In genomic region chr19:36833788-36834531, GRCm38 (mm10) we compare ENCODE assay signal across 8 mouse cellular contexts. TPM values are rescaled to one million over a fixed set of nuclear protein-coding genes. Genes with fewer than 3 reads are reported as not detected.
DNase-seq lines count a peak whose midpoint lies in the region; ATAC-seq and TF ChIP-seq lines count a peak whose summit lies in the region.

Gene Tnks2, plus strand, starts transcription at chr19:36834232.

- H3K4me1 ChIP-seq in forebrain, embryonic 10.5 days = peaks cover 28% of the 10 kb centered on the region
- peaks cover 24% of the 10 kb centered on the region for H3K4me1 ChIP-seq in heart, embryonic 15.5 days (replicated peaks)
- H3K4me1 ChIP-seq in liver, embryonic 14.5 days (replicated peaks; ENCODE audit: control insufficient read depth in 2 of 2, insufficient read depth in 2 of 2, low read length in 1 of 2) = peaks cover 6 to 16% of the 10 kb centered on the region in 2 experiments; a peak in 3 of 4 replicates
- H3K4me1 ChIP-seq in neural tube, embryonic 11.5 days (ENCODE audit: control insufficient read depth, insufficient read depth, low read length) = peaks cover 10% of the 10 kb centered on the region
- H3K4me1 ChIP-seq in stomach, postnatal 0 days (replicated peaks; ENCODE audit: control insufficient read depth, insufficient read depth) = peaks cover 4% of the 10 kb centered on the region; the same call in 1 of the 2 replicates

- H3K36me3 ChIP-seq in forebrain, embryonic 10.5 days (replicated peaks) = peaks cover 12% of the 10 kb centered on the region
- no peaks in the 10 kb centered on the region for H3K36me3 ChIP-seq in heart, embryonic 15.5 days
- no peaks in the 10 kb centered on the region for H3K36me3 ChIP-seq in liver, embryonic 14.5 days (replicated peaks; ENCODE audit: control insufficient read depth, insufficient read depth, low read depth)
- no peaks in the 10 kb centered on the region for H3K36me3 ChIP-seq in neural tube, embryonic 11.5 days (ENCODE audit: control insufficient read depth, insufficient read depth, low read length)
- H3K36me3 ChIP-seq in stomach, postnatal 0 days (ENCODE audit: control insufficient read depth, insufficient read depth, low read length) = no peaks in the 10 kb centered on the region

- H3K27ac ChIP-seq in forebrain, embryonic 10.5 days = peak within 1 kb of the TSS; percentile 98
- peak within 1 kb of the TSS; percentile 95 for H3K27ac ChIP-seq in heart, embryonic 15.5 days
- peak within 1 kb of the TSS; percentile 85 for H3K27ac ChIP-seq in liver, embryonic 14.5 days
- H3K27ac ChIP-seq in neural tube, embryonic 11.5 days (ENCODE audit: low read depth, low read length) = peak within 1 kb of the TSS; percentile 97
- peak within 1 kb of the TSS; percentile 99 for H3K27ac ChIP-seq in stomach, postnatal 0 days (replicated peaks)

- no peak for TF ChIP-seq EP300 in liver, embryonic 14.5 days (IDR thresholded peaks at IDR 0.05; ENCODE audit: low read depth)
- no peak for TF ChIP-seq EP300 in stomach, postnatal 0 days (optimal IDR thresholded peaks at IDR 0.05)

- no peaks in the 10 kb centered on the region for H3K9me3 ChIP-seq in forebrain, embryonic 10.5 days
- H3K9me3 ChIP-seq in heart, embryonic 15.5 days (replicated peaks) = no peaks in the 10 kb centered on the region
- H3K9me3 ChIP-seq in liver, embryonic 14.5 days (ENCODE audit: control insufficient read depth, low read length) = no peaks in the 10 kb centered on the region
- no peaks in the 10 kb centered on the region for H3K9me3 ChIP-seq in neural tube, embryonic 11.5 days (ENCODE audit: control insufficient read depth, low read length)
- H3K9me3 ChIP-seq in stomach, postnatal 0 days (ENCODE audit: control insufficient read depth, low read length) = no peaks in the 10 kb centered on the region

- peak within 1 kb of the TSS; percentile 89 for H3K9ac ChIP-seq in heart, embryonic 15.5 days
- peak within 1 kb of the TSS; percentile 96 for H3K9ac ChIP-seq in liver, embryonic 14.5 days (replicated peaks)
- H3K9ac ChIP-seq in neural tube, embryonic 11.5 days (ENCODE audit: low read length) = peak within 1 kb of the TSS; percentile 98
- H3K9ac ChIP-seq in stomach, postnatal 0 days (ENCODE audit: low read length) = peak within 1 kb of the TSS; percentile 99

- no peaks in the 10 kb centered on the region for H3K27me3 ChIP-seq in forebrain, embryonic 10.5 days (ENCODE audit: poor library complexity, severe bottlenecking)
- no peaks in the 10 kb centered on the region for H3K27me3 ChIP-seq in heart, embryonic 15.5 days
- H3K27me3 ChIP-seq in liver, embryonic 14.5 days (ENCODE audit: control insufficient read depth, insufficient read depth, low read length) = no peaks in the 10 kb centered on the region
- H3K27me3 ChIP-seq in neural tube, embryonic 11.5 days (ENCODE audit: control insufficient read depth, insufficient read depth, low read length) = no peaks in the 10 kb centered on the region
- H3K27me3 ChIP-seq in stomach, postnatal 0 days (ENCODE audit: control insufficient read depth, insufficient read depth, low read length) = no peaks in the 10 kb centered on the region

- WGBS in forebrain, embryonic 10.5 days = under 1% methylated on average over 67 of the region's 73 CpGs
- WGBS in heart, embryonic 15.5 days = under 1% methylated on average over 71 of the region's 73 CpGs
- under 1% methylated on average over 60 of the region's 73 CpGs for WGBS in liver, embryonic 14.5 days (ENCODE audit: insufficient replicate concordance)
- under 1% methylated on average over 60 of the region's 73 CpGs for WGBS in neural tube, embryonic 11.5 days
- WGBS in stomach, postnatal 0 days = 1% methylated on average over 59 of the region's 73 CpGs

- ATAC-seq in CD4-positive, CD25-positive, alpha-beta regulatory T cell, adult 4 months = peak; percentile 61
- peak; percentile 95 for ATAC-seq in heart, embryonic 15.5 days (replicated peaks; ENCODE audit: insufficient number of reproducible peaks, insufficient read depth, low FRiP score, low read depth)
- peak; percentile 92 for ATAC-seq in liver, embryonic 14.5 days (ENCODE audit: insufficient read depth)
- ATAC-seq in neural tube, embryonic 11.5 days (ENCODE audit: insufficient read depth, low FRiP score, low TSS enrichment) = peak; percentile 91
- peak; percentile 95 for ATAC-seq in stomach, postnatal 0 days (ENCODE audit: low FRiP score, low TSS enrichment)

- peak within 1 kb of the TSS; percentile 73 for H3K4me2 ChIP-seq in heart, embryonic 15.5 days
- H3K4me2 ChIP-seq in liver, embryonic 14.5 days (ENCODE audit: low read depth) = peak within 1 kb of the TSS; percentile 98
- peak within 1 kb of the TSS; percentile 77 for H3K4me2 ChIP-seq in neural tube, embryonic 11.5 days (ENCODE audit: low read depth)
- H3K4me2 ChIP-seq in stomach, postnatal 0 days (replicated peaks; ENCODE audit: low read depth) = peak within 1 kb of the TSS; percentile 62

- peak; percentile 78 for DNase-seq in c-Kit-negative CD71-positive TER-119-positive erythroid progenitor cells, embryonic 14.5 days (ENCODE audit: low read depth, low spot score)
- DNase-seq in forebrain, embryonic 10.5 days (ENCODE audit: extremely low spot score, low spot score) = peak; percentile 98
- DNase-seq in kidney, postnatal 25 days = peak; percentile 97 to 99
- peak; percentile 75 to 80 (median 76) for DNase-seq in liver, embryonic 14.5 days (ENCODE audit: low read depth in 3 of 3, low spot score in 3 of 3)
- peak; percentile 99 for DNase-seq in neural tube, embryonic 11.5 days (ENCODE audit: low spot score)
- DNase-seq in stomach, postnatal 0 days (ENCODE audit: low spot score) = peak; percentile 97

- peak within 1 kb of the TSS; percentile 95 for H3K4me3 ChIP-seq in forebrain, embryonic 10.5 days
- peak within 1 kb of the TSS; percentile 78 for H3K4me3 ChIP-seq in heart, embryonic 15.5 days
- H3K4me3 ChIP-seq in liver, embryonic 14.5 days (ENCODE audit: insufficient read depth in 1 of 2, low read depth in 2 of 2, low read length in 2 of 2) = peak within 1 kb of the TSS; percentile 90 to 91
- peak within 1 kb of the TSS; percentile 97 for H3K4me3 ChIP-seq in neural tube, embryonic 11.5 days (ENCODE audit: low read depth, low read length)
- peak within 1 kb of the TSS; percentile 95 for H3K4me3 ChIP-seq in stomach, postnatal 0 days (ENCODE audit: low read depth, low read length)

- TF ChIP-seq CTCF in liver, embryonic 14.5 days (IDR thresholded peaks at IDR 0.05; ENCODE audit: low read depth) = no peak
- no peak for TF ChIP-seq CTCF in stomach, postnatal 0 days (IDR thresholded peaks at IDR 0.05; ENCODE audit: low read depth)

RNA-seq across cellular contexts. Expression of gene Tnks2, which starts in this region (rescaled TPM):
- 10 to 100 TPM; 23.5 to 34.1 TPM for polyA plus RNA-seq in CD4-positive, CD25-positive, alpha-beta regulatory T cell, adult 4 months (2017; shearing (Covaris generic))
- 48.5 and 52.5 TPM in 2 replicates for polyA plus RNA-seq in forebrain, embryonic 10.5 days (2016; fragmentation: Nextera tagmentation; extraction: Ambion mirVana)
- 27.9 and 39.1 TPM in 2 replicates for polyA plus RNA-seq in heart, embryonic 15.5 days (2015; fragmentation: Nextera tagmentation; extraction: Ambion mirVana)
- 13.5 and 19.4 TPM in 2 replicates for polyA plus RNA-seq in liver, embryonic 14.5 days (2012; rRNA removed)
- polyA plus RNA-seq in liver, embryonic 14.5 days (2014; fragmentation: Nextera tagmentation; extraction: Ambion mirVana) = 19.0 and 21.0 TPM in 2 replicates
- 92.6 and 97.0 TPM in 2 replicates for polyA plus RNA-seq in neural tube, embryonic 11.5 days (2014; fragmentation: Nextera tagmentation; extraction: Ambion mirVana)
- 13.9 and 15.8 TPM in 2 replicates for polyA plus RNA-seq in stomach, postnatal 0 days (2015; fragmentation: Nextera tagmentation; extraction: Ambion mirVana)

Comparison
In these comparisons a context has a peak if more than half of its experiments do, and no peak if none do; other contexts are left out.
1. Peak in every context shown above with its lines: DNase-seq, ATAC-seq, H3K4me3 ChIP-seq and H3K27ac ChIP-seq.